Mouse (Mus musculus) neutrophil, adult 59 days (primary cell): ENCODE measurements around the gene Sptan1. TPM values are rescaled to one million over a fixed set of nuclear protein-coding genes. Genes with fewer than 3 reads are reported as not detected.

ENCODE experiments used
- total RNA-seq, 2 experiments: library from RNA; stranded (reverse); gene quantifications; 1 replicate in 1 of 2; 2 replicates in 1 of 2; pipeline ENCODE4 v1.2.4; 2023

Gene Sptan1
- 100 to 1,000 TPM; 184 to 197 TPM for total RNA-seq

DNA sequence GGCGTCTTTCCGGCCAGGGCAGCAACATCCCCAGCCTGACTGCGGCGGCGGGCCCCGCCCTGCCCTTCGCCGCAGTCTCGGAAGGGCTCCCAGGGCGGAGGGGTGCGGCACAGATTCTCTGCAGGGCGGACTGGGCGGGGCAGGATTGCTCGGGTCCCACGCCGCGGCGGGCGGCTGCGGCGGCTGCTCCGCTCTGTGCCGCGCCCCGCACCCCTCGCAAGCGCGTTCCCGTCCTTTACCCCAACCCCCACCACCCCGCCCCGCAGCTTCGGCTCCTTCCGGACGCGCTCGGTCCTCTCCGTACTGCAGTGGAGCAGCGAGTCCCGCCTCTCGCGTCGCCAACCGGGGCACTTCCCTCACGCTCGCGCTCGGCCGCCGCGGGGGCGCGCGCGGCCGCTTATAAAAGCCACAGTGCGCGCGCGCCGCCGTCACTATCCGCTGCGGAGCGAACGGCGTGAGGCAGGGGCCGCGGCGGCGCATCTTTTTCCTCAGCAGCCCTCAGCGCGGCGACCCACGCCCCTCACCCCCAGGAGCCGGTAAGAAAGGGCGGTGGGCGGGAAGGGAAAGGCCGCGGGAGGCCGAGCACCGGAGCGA, at the start of gene Sptan1:
TSS of gene Sptan1 (plus strand) at position 311 of the 594 bp plus-strand sequence.

DNA sequence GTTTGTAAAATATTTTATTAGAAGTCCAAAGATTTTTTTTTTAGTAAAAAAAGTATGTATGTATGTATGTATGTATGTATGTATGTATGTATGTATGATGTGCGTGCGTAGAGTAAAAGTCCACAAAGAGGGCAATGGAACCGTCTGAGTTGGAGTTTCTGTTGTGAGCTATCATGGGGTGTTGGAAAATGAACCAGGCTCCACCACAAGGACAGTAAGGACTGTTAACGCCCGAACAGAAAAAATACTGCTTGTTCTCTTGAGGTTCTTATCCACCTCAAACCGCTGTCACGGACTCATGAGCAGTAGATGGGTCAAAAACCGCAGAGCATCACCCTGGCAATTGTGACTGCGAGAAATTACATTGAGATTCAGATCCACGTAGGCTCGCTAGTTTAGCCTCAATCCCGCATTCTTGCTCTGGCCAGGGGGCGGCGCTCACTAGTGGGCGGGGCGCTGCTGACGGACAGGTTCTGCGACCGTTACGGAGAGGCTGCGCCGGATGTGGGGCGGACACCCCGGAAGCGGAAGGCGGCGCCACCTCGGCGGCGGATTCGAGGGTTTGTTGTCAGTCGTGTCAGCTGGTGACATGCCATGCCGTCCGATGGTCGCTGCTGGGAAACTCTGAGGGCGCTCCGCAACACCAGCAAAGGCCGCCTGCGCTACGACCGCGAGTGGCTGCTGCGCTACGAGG, 30.3 kb upstream of the Sptan1 start, which contains the start of gene Gle1:
TSS of gene Gle1 (plus strand) at position 521 of the 694 bp plus-strand sequence.

DNA sequence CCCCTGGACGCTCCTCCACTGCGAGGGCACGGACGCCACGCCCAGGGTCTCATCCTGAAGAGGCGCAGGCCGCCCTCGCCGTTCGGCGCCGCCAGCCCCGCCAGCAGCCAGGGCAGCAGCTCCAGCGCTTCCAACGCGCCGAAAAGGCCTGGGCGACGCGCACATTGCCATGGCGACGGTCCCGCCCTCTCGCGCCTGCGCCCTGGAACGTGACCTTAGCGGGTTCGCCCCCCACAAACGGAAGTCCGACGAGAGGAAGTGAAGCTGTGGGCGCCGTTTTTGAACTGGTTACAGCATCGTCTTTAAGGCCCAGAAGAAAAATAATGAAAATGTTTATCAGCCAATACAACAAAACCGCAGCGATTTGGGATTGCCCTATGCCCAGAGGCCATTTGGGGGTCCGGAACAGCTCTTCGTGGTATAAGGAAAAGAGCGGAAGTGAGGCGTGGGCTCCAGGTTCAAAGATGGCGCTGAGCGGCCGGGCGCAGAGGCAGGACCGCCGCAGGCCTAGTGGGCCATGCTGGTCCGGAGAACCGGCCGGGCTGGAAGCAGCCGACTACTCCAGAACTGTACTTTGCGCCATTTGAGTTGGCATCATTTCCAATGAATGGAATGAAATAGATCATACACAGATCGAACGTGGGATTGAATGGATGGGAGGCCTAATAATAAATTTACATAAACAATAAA, 83.5 kb downstream of the Sptan1 start, which contains the start of gene Wdr34:
TSS of gene Wdr34 (minus strand) at position 183 of the 690 bp plus-strand sequence.

DNA sequence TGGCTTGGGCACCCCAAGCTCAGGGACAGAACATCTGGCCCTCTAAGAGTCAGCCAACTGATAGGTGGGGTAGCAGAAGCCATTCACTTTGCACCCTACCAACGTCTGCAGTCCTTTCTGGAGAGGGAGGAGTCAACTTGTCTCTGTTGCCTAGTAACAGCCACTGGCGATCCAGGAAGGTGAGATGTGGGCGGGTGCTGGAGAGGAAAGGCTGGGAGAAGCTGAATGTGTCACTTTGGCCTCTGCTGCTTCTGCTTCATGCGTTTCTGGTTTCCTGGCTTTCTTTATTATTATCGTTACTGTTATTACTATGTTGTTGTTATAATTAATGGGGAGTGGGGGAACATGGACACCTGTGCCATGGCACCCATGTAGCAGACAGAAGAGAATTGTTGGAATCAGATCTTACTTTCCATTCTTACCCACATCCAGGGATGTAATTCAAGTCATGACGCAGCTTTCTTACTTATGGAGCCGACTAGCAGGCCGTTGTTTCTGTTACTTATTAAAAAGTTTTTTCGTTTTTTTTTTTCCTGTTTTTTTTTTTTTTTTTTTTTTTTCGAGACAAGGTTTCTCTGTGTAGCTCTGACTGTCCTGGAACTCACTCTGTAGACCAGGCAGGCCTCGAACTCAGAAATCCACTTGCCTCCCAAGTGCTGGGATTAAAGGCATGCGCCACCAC, 92.0 kb downstream of the Sptan1 start, which contains the start of gene Set:
TSS of gene Set (plus strand) at position 156 of the 682 bp plus-strand sequence.

DNA sequence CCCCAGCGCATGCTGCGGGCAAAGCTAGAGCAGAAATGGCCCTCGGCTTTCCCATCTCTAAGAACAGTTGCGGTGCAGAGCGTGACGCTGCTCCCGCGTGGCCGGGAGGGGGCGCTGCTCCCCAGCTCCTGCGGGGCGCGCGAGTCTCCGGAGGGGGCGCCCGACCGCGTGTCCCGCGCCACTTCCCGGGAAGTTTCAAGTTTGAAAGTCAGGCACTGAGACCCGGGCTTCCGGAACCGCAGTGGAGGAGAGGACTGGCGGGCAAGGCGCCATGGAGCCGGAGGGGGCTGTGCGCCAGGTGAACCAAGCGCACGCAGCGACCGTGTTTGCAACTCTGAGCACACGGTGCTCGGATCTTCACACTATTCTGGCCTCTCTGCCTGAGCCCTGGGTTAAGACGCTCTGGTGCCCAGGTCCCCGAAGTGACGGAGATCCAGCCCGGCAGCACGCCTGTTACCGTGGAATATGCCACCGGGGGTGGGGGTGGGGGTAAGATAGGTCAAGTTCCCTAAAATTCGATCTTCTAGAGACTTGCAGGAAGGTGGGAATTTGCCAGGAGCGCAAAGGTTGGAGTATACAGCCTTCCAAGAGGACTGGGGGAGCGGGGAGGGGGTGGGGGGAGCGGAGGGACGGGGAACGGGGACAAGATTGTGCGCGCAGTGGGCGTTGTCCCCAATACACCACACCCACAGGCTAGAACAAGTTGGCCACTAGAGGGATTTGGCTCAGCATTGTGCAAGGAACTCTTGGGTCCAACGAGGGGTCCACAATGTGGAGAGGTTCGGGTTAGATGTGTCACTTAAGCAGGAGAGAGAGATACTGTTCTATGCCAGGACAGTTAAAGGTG, 112.4 kb downstream of the Sptan1 start, which contains the start of gene Pkn3:
TSS of gene Pkn3 (plus strand) at position 183 of the 847 bp plus-strand sequence.

Other genes starting within 250 kb of the Sptan1 start
- gene Gm13420, start 213.9 kb upstream of the Sptan1 start, total RNA-seq: not detected
- not detected for gene Gm13547, start 206.2 kb upstream of the Sptan1 start, total RNA-seq
- gene Coq4, start 178.1 kb upstream of the Sptan1 start, total RNA-seq: 10 to 100 TPM; 13.6 to 15.1 TPM
- 10 to 100 TPM; 45.8 to 47.7 TPM for gene Trub2, start 177.1 kb upstream of the Sptan1 start, total RNA-seq
- 100 to 1,000 TPM; 160 to 168 TPM for gene Slc27a4, start 162.9 kb upstream of the Sptan1 start, total RNA-seq
- 10 to 100 TPM; 20.3 to 22.1 TPM for gene Urm1, start 145.5 kb upstream of the Sptan1 start, total RNA-seq
- 1 to 10 TPM; 4.8 to 6.9 TPM for gene Cercam, start 96.4 kb upstream of the Sptan1 start, total RNA-seq
- 10 to 100 TPM; 77.2 to 94.1 TPM for gene Odf2, start 76.3 kb upstream of the Sptan1 start, total RNA-seq
- 10 to 100 TPM; 31.0 to 34.2 TPM for gene Gle1, start 30.1 kb upstream of the Sptan1 start, total RNA-seq
- gene Wdr34, start 83.3 kb downstream of the Sptan1 start, total RNA-seq: 1 to 10 TPM; 2.0 TPM
- gene Set, start 91.8 kb downstream of the Sptan1 start, total RNA-seq: 100 to 1,000 TPM; 117 to 141 TPM
- 10 to 100 TPM in 1 of 2 experiments, 1 to 10 TPM in 1; 4.2 to 11.0 TPM for gene Pkn3, start 112.1 kb downstream of the Sptan1 start, total RNA-seq
- 10 to 100 TPM; 11.2 to 11.5 TPM for gene Zdhhc12, start 128.1 kb downstream of the Sptan1 start, total RNA-seq
- 10 to 100 TPM; 32.6 to 35.7 TPM for gene Zer1, start 159.0 kb downstream of the Sptan1 start, total RNA-seq
- gene Tbc1d13, start 168.2 kb downstream of the Sptan1 start, total RNA-seq: 10 to 100 TPM; 44.3 to 51.3 TPM
- gene Endog, start 205.9 kb downstream of the Sptan1 start, total RNA-seq: 1 to 10 TPM; 3.2 to 3.4 TPM
- 10 to 100 TPM in 1 of 2 experiments, 1 to 10 TPM in 1; 7.6 to 10.1 TPM for gene Spout1, start 212.9 kb downstream of the Sptan1 start, total RNA-seq
- gene Kyat1, start 240.3 kb downstream of the Sptan1 start, total RNA-seq: 1 to 10 TPM; 2.5 TPM